Mouse (Mus musculus) cerebellum, adult 18-20 months (tissue): ENCODE data around the gene Cfap157.
A peak's percentile ranks its signal among the peaks of the same experiment; 100 is the strongest.

Experiments used
- DNase-seq, 2 experiments: peaks; one replicate each; pipeline ENCODE4 v3.0.0; 2021

Cfap157 gene

DNA sequence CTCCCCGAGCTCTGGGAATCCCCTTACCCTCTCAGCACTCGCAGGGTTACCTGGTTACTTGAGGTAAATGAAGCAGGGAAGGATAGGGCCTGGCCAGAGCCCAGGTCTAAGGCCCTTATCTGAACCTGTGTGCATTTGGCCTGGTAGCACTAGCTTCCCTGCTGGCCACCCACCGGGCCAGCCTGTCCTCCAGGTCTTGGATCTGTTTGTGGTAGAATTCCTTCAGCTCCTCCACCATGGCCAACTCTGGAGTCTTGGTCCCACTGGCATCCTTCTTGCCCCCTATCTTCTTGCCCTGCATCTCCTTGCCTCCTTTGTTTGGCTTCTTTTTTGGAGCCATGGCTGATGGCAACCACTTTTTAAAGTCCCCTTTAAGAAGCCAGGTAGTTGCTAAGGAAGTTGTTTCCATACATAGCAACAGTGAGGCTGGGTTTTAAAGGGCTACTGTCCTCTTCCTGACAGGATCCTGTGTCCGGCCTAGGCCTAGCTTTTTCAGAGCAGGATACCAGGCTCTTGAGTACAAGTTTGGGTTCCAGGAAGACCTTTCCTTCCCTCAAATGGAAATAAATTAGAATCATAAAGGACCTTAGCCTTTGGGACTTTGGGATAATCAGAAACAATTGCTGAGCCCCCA is at the start of gene Cfap157:
Gene Cfap157, minus strand, starts transcription at position 381 of the 634 bp plus-strand sequence.
- DNase-seq = no peak

DNA sequence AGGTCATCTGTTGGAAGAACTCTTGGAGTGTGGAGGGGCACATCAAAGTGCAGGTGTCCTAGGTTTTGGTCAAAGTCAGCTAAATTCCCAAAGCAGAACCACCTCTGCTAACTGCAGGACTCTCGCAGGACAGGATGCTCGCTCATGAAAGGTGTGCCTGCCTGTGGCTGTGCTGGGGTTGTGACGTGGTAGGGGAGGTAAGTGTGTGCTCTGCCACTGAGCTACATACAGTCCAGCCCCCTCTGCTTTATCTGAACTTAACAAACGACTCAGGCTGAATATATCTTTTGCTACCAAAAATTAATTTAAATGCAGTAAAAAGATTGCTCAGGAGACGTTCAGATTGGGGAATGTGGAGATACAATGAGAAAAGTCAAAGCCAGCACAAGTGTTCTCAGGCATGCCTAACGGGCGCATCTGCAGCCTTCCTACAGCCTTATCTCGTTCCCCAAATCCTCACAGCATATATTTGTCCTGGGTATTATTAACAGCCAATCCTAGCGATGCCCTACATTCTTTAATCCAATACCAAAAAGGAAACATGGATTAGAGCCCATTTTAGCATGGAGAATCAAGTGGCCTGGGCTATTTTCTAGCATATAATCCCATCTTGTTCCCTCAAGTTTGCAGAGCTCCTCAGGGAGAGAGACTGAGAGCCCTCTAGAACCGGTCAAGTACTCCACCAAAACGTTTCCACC is 44.9 kb upstream of the Cfap157 start:
- no peak for DNase-seq

DNA sequence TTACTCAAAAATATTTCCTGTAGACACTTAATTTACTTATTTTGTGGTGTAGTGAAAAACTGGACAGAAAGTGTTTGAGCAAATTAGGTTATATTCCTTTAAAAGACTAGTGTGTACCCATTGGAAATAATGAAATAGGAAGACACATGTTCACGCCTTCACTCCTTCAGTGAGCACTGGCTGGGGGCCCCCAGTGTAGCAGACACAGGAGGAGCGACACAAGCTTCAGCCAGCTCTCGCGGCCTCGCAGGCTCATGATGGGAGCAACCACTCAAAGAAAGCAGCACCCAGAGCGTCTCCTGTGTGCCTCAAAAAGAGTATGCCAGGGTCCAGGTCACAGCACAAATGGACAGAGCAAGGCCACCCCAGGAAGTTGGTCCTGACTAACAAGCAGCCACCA is 41.6 kb upstream of the Cfap157 start:
- DNase-seq = no peak

DNA sequence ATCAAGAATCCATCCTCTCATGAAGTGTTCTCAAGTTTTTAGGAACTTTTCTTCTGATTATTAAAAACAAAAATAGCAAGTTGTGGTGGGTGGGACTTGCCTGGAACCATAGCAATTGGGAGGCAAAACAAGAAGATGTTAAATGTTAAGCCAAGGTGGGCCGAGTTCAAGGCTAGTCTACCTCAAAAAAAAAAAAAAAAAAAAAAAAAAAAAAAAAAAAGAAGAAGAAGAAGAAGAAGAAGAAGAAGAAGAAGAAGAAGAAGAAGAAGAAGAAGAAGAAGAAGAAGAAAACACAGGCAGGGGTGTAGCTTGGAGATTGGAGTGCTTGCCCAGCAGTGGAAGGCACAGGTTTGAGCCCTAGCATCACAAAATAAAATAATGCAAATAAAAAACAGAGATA is 40.5 kb upstream of the Cfap157 start:
- DNase-seq = no peak

DNA sequence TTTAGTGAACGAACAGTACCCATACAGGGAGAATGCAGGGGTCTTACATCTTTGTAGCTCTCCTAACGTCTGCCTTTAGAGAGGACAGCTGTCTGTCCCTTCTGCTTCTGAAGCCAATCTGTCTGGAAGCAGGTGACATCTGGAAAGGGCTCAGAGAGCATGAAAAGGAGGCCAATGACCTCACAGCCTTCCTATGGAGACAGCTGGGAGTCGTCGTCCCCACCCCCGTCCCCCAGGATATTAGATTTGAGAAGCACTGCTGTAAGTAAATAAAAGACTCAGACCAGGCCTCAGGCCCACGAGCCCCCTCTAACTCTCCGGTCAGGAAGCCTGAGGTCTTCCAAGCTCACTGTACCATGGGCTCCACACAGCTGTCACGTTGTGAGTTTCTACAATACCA is 40.0 kb upstream of the Cfap157 start:
- DNase-seq = no peak

DNA sequence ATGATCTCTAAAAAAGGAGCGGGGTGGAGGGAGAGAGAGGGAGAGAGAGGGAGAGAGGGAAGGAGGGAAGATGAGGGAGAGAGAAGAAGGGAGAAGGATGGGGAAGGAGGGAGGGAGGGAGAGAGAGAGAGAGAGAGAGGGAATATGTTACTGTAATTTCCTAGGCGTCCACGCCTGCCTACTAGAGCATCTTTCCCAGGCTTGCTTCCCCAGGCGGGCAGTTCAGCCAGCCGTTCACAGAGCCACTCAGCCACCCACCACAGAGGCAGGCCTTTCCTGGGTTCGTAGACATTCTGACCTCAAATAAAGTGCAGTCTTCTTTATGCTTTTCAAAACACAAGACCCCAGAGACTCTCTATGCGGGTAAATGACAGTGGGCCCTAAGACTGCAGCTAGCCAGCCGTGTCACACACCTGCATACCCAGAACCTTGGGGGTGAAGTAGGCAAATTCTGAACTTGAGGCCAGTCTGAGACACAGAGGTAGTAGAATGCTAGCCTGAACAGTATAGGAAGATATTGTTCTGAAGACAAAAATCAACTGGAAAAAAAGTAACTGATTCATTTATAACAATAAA is 39.4 kb upstream of the Cfap157 start:
- no peak for DNase-seq

DNA sequence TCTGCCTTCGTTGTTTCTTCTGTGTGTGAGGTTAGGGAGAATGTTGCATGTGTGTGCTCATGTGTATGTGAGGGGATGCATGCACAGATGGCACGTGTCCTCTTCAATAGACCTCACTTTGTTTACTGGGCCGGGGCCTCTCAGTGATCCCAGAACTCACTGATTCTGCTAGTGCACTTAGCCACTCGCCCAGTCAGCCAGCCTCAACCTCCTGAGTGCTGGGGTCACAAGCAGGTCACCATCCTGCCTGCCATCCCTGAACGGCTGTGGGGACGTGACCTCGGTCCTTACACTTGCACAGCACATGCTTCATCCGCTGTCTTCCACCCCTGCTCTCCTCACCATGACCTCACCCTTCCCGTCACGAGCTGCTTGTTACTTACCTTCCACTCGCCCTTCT is 38.9 kb upstream of the Cfap157 start:
- peak in 1 of 2 experiments; percentile 52 for DNase-seq

DNA sequence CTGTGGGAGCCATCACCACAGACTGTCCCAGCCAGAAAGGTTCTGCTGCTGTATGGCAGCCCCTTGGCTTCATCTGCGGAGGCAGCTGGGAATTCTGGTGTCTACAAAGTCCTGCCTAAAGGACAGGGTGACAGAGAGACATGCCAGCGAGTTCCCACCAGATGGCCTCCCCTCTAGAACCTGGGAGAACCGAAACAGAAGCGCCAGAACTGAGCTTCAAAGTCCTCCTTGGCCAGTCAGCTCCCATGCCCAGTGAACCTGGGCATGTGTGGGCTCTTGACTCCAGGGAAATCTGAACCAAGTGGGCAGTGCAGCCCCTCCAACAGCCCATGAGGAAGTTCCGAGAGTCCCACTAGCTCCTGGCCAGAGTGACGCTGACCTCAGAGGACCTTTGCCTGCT is 38.4 kb upstream of the Cfap157 start:
- peak; percentile 54 to 64 for DNase-seq

DNA sequence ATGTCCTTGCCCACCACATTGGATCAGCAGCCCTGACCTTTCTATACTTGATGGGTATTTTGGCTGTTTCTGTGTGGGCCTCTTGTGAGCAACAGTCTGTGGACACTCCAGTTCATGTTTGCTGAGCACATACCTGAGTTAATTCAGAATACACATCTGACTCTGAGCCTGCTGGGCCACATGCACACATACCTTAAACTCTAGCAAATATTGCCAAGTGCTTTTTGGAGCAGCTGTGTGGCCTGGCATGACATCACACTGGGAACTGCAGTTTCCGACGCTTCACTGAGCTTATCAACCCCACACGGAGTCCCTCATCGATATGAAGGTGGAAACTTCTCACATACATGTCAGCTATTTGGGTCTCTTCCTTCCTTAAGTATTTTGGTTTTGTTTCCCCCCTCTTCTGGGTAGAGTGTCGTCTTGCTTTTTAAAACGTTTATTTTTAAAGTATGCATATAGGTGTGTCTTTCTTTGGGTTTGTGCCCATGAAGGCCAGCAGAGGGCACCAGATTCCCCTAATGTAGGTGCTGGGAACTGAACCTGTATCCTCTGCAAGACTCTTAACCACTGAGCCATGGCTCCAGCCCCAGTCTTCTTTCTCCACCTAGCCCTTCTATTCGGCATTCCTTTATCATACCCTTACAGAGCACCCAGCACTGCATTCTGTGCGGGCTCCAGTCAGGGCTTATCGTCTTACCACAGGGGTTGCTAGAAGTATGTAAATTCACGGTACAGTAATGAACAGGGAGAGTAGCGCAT is 37.0 kb upstream of the Cfap157 start:
- peak; percentile 58 to 61 for DNase-seq

DNA sequence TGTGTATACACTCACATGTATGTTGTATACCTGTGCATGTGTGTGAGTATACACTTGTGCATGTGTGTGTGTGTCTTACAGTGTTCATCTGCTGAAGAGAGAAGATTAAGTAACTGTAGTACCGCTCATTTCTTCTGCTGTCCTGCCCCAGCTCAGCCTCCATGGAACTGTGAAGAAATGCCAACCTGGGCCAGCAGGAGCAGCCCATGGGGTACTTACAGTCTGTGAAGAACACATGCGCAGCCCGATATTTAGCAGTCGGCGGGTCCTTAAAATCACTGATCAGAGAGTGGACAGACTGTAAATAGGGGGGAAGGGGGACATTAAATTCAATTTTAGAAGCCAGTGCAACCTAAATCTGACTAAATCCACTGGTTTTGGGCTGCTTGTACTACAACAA is 34.0 kb upstream of the Cfap157 start:
- DNase-seq = no peak

DNA sequence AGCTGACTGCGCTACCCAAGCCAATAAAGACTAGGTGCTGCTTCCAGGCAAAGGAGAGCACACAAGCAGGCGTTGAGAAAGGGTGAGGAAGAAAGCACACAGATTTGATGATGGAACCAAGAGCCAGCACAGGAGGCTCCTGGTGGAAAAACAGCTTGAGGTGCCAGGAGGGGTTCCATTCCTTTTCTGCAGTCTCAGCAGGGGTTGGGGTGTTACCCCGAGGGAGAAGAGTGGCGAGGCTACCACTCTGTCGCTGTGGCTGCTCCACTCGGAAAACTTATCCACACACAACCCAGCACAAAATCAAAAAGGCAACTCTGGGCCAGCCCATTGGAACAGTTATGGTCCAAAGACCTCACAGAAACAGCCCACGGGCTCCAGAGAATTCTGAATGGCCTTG is 33.4 kb upstream of the Cfap157 start:
- DNase-seq = no peak

DNA sequence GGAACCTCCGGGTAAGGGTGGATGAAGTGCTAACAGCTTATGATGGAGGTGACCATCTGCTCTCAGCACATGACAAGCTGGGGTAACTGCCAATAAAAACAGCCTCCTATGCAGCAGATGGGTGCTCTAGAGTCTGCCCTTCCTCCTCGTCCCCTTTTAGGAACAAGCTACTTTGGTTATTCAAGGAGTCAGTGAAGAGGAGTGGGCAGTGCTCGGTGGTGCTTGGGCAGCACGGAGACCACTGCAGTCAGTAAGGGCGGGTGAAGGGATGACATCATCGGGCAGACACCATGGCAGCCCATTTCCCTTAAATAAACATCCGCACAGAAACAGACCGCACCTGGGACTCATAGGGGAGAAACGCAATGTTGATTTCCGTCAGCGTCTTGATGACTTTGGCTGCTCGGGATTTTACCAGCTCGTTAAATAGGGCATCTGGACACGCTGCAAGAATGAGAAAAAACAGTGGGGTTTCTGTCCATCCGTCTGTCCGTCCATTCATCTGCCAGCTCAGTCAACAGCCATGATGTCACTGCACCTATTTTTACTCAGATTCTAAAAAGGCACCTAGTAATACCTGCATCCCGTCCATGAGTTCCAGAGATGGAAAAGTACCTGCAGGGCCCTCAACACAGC is 32.8 kb upstream of the Cfap157 start:
- peak; percentile 88 to 91 for DNase-seq

DNA sequence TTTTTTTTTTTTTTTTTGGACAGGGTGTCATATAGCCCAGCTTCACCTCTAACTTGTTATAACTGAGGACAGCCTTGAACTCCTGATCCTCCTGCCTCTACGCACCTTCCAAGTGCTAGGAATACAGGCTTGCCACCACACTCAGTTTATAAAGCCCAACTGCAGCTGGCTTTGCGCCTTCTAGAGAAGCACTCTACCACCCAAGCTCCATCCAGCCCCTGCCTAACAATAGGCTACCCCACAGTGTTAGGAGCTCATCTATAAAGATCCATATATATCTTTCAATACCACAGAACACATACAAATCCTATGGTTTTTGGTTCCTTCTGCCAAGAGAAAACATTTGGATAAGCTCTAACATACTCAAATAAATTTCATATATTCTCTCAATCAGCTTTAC is 32.3 kb upstream of the Cfap157 start:
- peak in 1 of 2 experiments; percentile 52 for DNase-seq

DNA sequence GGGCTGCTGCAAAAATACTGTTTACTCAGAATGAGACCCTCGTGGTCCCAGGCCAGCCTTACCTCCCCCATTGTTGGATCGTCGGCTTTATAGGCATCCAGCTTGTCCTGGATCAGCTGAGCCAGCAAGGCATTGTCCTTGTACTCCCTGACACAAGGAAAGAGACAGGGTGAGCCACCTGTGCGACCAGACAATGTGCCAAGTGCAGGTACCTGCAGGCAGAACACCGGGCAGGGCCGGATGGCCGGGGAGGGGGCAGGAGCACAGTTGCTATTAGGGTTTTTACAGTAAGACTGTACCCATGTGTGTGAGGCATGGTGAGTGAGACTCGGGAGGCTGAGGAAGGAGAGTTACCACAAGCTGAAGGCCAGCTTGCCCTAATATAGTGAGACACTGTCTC is 27.7 kb upstream of the Cfap157 start:
- DNase-seq = peak; percentile 71 to 82

DNA sequence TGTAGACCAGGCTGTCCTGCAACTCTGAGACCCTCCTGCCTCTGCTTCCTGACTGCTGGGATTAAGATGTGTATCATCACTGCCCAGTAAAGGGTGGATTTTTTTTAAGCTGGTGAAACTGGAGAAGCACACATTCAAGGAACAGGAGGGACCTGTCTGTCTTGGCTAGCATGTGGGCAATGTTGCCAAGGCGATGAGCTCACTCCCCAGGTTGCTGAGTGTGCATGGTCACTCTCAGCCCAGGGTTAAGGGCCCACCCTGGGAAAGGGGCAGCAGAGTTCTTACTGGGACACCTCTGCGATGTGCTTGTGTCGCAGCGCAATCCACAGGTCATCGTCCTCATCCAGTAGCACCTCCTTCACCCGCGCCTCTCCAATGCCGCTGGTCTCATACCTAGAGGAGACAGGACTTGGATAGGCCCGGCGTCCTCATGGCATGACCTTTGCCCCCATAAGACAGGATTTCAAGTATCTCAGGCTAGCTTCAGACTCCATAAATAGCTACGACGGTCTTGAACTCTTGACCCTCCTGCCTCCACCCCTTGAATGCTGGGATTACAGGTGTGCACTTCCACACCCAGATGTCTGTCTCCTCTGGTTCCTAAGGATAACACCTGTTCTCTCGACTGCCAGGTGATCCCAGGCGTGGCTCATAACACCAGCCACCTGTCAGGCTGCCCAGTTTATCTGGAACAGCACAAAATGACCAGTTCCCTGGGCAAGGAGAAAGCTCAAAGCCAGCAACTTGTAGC is 24.8 kb upstream of the Cfap157 start:
- peak in 1 of 2 experiments; percentile 35 for DNase-seq

DNA sequence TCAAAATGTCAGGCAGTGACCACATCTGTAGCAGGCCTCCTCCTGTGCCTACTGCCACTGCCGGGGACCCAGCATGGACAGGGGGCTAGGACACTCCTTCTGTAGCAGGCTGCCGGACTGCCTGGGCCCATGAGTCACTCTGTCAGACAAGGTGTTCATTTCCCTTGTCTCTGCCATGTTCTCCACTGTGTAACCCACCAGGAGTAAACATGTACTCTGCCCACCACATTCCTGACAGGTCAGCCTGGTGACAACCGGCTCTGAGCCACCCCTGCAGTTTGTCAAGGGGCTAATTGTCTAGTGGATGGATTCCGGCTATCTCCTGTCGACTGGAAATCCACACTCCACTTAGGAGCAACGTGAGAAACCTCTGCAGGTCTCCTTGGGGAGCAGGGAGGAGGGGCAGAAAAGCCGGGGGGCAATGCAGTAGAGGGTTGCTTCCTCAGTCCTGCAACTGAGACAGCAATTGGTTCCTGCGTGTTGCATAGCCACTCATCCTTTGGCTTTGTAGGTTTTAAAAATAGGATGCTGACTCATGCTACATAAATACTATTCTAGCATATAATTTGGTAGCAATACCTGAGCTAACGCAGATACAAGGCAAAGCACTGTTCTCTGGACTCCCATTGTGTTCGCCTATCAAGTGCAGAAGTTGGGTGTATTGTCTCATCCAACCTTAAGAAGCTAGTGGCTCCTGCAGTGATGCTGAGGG is 14.2 kb upstream of the Cfap157 start:
- no peak for DNase-seq

DNA sequence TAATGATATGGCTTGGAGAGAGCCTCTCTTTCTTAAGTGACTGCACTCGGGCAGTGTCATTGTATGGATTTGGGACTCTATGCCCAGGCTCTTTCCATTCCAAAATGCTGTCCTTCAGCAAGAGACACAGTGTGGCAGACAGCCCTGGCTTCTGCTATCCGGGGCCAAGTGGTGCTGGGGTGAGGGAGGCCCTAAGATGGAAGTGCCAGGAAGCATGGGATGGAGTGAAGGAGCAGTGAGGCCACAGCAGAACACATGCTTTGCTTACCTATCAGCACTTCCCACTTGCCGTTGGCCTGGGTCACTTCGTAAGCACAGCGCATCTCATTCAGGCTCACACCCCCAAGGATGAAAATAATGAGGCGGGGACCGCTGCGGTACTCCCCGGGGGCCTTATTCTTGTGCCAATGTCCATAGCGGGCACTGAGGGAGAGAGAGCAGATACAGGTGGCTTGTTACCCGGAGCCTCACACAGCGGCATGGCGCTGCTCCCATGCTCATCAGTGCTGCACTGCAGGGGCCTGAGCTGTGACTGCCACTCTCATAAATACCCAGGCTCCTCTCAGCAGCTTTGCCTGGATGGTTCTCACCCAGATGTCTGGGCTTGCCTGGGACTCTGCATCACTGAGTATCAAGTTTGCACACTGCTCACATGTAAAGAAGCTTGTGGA is 11.7 kb upstream of the Cfap157 start:
- peak; percentile 54 to 59 for DNase-seq

DNA sequence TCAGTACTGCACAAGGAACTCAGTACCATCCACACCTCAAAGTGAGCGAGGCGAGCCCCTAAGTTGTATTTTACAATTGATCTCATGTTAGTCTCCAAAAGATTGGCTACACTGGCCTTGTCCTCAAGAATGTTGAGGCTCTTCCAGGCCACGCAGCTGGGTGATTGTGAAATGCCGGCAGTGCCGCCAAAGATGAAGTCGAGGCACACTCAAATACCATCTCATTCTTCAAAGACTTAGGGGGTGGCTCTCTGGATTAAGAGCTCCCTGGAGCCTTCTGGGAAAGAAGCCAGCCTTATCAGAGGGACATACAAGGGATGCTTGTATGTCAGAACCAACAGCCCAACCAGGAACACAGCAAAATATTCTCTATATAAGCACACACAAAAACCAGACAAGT is 7.1 kb upstream of the Cfap157 start:
- DNase-seq = no peak

DNA sequence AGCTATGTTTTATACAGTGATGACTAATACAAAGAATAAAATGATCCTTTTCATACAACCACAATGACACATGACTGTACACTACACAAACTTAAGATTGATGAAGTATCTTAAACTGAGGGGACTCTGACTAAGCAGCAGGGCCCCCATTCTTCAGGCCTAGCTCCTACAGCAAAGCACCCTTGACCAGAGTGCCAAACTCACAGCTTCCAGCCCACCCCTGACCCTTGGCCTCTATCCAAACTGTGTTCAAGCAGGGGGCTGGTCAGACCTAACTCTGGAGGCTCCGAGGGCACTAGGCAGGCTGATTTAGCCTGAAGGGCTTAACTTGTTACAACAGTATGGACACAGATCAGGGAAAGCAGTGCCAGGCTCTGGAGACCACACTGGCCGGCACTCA is 4.4 kb upstream of the Cfap157 start:
- no peak for DNase-seq

DNA sequence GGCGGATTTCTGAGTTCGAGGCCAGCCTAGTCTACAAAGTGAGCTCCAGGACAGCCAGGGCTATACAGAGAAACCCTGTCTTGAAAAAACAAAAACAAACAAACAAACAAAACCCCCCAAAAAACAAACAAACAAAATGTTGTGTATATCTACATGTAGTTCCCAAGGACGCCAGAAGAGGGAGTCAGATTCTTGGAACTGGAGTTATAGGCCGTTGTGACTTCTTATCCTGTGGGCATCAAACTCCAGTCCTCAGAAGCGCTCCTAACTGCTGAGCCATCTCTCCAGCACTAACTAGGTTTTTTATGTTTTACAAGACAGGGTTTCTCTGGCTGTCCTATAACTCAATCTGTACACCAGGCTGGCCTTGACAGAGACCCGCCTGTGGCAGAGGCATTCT is 2.9 kb upstream of the Cfap157 start:
- peak; percentile 55 to 66 for DNase-seq

DNA sequence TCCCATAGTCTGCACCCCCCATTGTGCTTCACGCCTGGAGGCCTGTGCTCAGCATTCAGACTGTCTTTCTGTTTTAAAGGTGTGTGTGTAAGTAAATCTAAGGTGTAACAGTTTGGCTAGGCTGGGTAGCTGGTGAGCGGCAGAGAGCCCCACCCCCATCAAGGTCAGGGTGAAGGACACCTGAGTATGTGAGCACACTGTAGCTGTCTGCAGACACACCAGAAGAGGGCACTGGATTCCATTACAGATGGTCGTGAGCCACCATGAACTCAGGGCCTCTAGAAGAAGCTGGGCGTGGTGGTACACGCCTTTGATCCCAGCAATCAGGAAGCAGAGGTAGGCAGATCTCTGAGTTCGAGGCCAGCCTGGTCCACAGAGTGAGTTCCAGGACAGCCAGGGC is 2.5 kb downstream of the Cfap157 start:
- peak in 1 of 2 experiments; percentile 3 for DNase-seq
